Mouse (Mus musculus): ENCODE data around the gene Asic1. TPM values are rescaled to one million over a fixed set of nuclear protein-coding genes. Genes with fewer than 3 reads are reported as not detected.

The Asic1 gene
- total RNA-seq, 4 experiments from 2014 or later = 29.0 to 38.6 (median 34.0) TPM

DNA sequence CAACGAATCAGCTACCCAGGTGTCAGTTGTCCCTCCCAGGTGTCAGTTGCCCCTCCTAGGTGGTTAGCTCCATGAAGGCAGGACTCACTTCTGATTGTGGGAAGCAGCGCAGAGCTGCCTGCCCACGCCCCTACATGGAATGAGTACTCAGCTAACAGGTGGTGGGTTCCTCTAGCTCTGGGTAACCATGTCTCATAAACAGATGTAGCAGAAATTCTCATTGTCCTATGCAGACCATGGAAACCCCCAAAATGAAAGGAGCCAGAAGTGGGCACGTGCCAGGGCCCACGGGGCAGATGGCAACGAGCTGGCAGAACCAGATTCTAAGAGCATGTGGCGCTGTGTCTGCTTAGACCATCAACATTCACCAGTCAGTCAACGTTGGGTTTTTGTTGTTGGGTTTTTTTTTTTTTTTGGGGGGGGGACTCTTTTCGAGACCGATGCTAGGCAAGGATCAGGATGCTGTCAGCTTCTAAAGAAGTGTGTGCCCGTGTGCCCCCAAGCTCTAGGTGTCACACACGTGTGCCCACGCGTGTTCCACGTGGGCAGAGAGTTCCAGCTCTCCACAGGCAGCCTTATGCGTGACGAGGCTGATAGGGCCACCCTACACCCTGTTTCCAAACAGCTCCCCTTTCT is 6.1 kb upstream of the Asic1 start:
- peak; percentile 66 to 69 for DNase-seq (ENCODE audit: low spot score in 2 of 2)

GRCm38 (mm10) chr15:99664600-99665451 is 5.3 kb upstream of the Asic1 start:
- peak; percentile 73 to 78 for DNase-seq (ENCODE audit: low spot score in 2 of 2)

DNA sequence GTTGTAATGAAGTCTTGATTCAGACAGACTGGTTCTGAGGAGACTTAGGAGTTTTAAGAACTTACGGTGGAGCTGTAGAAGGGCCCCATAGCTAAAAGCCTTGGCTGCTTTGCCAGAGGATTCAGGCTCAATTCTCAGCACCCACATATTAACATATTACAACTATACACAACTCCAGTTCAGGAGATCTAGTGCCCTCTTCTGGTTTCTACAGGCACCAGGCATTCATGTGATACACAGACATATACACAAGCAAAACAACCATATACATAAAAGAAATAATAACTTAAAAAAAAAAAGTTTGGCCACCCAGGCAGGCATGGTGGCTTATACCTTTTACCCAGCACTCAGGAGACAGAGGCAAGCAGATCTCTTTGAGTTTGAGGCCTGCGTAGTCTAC is 2.6 kb upstream of the Asic1 start:
- DNase-seq (ENCODE audit: low spot score in 2 of 2) = no peak

DNA sequence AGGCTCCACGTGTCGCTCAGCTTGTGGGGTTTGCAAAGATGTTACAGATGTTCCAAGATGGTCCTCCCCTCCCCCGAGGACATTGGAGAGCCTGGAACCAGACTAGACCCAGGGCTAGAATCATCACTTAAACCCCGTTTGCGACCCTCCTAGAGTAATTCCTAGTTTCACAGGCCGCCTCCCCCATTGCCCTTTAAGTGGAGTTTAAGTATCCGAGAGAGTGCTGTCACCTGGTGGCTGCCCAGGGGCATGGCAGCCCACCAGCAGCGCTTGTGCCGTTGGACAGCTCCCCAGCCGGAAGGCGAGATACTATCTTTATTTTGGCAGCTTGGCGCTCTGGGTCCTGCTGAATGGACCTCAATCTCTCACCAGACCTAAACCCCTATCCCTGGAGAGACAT is 1.3 kb upstream of the Asic1 start:
- DNase-seq (ENCODE audit: low spot score in 2 of 2) = peak in 1 of 2 experiments; percentile 78

GRCm38 (mm10) chr15:99669392-99669791 is 776 bp upstream of the Asic1 start:
- DNase-seq (ENCODE audit: low spot score in 2 of 2) = no peak

DNA sequence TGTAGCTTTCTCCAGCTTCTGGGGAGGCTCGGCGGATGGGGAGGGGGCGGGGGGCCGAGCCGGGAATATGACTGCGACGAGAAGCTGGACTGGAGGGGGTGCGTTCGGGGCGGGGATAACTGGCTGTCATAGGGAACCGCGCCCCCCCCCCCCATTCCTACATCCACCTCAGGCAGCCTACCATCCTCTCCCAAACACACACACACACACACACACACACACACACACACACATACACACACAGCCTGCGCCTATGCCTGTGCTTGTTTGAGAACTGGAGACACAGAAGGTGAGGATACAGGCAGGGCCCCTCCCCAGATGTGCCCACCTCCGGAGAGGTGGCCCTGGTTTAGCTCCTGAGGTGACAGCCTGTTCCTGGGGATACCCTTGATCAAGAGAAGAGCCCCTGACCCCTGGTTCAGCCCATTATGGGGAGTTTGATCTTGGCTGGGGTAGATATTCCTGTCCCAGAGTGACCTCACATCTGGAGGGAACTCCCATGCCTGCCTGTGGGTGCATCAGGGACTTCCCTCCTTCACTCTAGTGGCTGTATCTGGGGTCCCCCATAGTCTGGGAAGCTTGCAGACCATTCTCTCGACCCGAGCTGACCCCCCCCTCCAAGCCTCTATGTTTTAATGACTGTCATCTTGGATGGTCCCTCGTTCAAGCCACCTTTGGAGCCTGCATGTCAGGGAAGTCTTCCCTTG is 949 bp downstream of the Asic1 start:
- DNase-seq (ENCODE audit: low spot score in 2 of 2) = no peak

DNA sequence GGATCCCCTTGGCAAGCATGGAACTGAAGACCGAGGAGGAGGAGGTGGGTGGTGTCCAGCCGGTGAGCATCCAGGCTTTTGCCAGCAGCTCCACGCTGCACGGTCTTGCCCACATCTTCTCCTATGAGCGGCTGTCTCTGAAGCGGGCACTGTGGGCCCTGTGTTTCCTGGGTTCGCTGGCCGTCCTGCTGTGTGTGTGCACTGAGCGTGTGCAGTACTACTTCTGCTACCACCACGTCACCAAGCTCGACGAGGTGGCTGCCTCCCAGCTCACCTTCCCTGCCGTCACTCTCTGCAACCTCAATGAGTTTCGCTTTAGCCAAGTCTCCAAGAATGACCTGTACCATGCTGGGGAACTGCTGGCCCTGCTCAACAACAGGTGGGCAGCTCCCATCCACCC is 1.6 kb downstream of the Asic1 start:
- DNase-seq (ENCODE audit: low spot score in 2 of 2) = no peak

DNA sequence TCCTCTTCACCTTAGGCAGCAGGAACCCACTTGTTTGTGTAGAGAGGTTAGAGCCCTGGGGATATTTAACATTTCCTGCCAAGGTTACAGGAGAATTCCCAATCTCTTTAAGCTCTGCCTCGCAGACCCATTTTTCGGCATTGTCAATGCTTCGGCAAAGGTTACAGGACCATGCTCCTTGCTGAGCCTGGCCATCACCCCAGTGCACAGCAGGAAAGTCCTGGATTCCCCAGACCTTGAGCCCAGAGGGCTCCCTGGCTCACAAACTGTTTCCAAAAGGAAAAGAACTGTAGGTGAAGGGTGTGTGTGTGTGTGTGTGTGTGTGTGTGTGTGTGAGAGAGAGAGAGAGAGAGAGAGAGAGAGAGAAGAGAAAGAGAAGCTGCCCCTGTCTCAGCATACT is 4.7 kb downstream of the Asic1 start:
- DNase-seq (ENCODE audit: low spot score in 2 of 2) = no peak

DNA sequence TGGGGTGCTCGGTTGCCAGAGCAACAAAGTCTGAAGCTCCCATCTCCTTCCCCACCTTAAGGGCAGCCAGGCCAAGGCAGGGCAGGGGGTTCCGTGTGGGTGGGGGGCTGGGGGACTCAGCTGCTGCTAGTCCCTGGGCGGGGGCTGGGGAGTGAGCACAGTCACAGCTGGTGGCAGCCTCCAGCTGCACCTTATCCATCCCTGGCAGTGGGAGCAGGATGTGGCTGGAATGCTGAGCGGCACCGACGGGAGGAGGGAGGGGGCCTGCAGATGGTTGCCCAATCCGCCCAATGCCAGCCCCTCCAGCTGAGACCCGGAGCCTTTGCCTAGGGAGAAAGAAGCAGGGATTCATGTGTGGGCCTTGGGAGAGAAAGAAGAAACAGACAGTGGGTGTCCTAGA is 6.9 kb downstream of the Asic1 start:
- DNase-seq (ENCODE audit: low spot score in 2 of 2) = no peak

- no peak for DNase-seq (ENCODE audit: low spot score in 2 of 2)
These were observed 8.1 kb downstream of the Asic1 start for GRCm38 (mm10) chr15:99678063-99678800.

GRCm38 (mm10) chr15:99679008-99679407 is 8.8 kb downstream of the Asic1 start:
- no peak for DNase-seq (ENCODE audit: low spot score in 2 of 2)

DNA sequence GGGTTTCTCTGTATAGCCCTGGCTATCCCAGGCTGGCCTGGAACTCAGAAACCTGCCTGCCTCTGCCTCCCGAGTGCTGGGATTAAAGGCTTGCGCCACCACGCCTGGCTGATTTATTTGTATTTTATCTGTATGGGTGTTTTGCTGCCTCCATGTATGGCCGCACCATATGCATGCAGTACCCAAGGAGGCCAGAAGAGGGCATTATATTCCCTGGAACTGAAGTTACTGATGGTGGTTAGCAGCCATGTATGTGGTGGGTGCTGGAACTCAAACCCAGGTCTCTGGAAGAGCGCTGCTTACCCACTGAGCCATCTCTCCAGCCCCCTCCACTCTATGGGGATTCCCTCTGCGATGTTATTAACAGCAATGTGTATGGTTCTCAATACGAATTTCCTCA is 12.7 kb downstream of the Asic1 start:
- DNase-seq (ENCODE audit: low spot score in 2 of 2) = no peak

- no peak for DNase-seq (ENCODE audit: low spot score in 2 of 2)
These were observed 14.0 kb downstream of the Asic1 start for GRCm38 (mm10) chr15:99684156-99684555.

DNA sequence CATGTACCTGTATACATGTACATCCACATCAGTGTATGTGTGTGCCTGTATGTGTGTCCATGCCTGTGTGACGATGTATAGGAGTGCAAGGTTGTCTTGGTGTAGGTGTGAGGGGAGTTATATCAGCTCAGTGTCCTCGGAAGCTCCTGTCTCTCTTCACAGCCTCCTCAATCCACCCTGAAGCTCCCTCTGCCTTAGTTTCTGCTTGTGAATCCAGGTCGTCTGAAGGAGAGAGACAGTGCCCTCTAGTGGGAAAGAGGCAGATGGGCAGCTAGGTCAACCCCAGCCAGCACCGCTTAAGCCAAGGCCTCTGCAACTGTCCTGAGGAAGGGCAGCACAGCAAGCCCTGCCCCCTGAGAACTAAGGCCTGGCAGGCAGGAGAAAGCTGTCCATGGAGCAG is 18.5 kb downstream of the Asic1 start:
- DNase-seq (ENCODE audit: low spot score in 2 of 2) = peak in 1 of 2 experiments; percentile 59

- DNase-seq (ENCODE audit: low spot score in 2 of 2) = no peak
These were observed 20.8 kb downstream of the Asic1 start for GRCm38 (mm10) chr15:99690924-99691323.

DNA sequence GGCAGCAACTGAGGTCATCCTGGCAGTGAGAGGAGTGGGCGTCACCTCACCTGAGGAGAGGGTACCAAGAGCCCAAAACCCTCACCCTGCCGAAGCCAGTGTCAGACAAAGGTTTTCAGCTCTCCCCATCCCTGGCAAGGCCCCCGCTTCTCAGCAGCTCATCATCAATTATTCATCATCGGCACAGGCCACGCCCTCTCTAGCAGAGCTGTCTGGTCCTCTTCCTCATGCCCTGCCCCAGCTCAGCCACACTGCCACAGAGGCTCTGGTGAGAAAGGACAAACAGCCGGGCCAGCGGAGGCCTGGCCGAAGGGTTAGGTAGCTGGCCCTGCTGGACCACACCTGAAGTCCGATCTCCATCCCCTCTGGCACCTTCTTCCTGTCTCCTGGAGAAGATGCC is 21.8 kb downstream of the Asic1 start:
- no peak for DNase-seq (ENCODE audit: low spot score in 2 of 2)

GRCm38 (mm10) chr15:99697309-99697708 is 27.1 kb downstream of the Asic1 start:
- DNase-seq (ENCODE audit: low spot score in 2 of 2) = no peak

GRCm38 (mm10) chr15:99698533-99699085 is 28.4 kb downstream of the Asic1 start:
- DNase-seq (ENCODE audit: low spot score in 2 of 2) = no peak

DNA sequence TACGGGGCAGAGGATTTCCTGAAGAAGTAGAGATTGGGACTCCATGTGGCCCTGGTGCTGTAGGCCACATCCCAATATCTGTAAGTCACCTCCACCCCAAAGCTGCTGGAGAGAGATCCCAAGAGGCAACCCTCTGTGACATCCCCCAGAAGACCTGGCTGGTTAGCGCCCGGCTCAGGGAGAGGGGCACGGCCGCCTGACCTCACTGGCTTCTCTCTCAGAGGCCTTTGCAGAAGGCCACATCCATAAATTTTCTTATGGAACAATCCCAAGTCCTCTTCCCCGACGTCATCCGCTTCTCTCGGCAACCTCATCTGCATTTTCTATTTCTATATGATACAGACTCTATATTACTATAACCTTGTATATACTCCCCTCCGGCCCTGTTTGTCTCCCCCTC is 29.5 kb downstream of the Asic1 start:
- no peak for DNase-seq (ENCODE audit: low spot score in 2 of 2)

DNA sequence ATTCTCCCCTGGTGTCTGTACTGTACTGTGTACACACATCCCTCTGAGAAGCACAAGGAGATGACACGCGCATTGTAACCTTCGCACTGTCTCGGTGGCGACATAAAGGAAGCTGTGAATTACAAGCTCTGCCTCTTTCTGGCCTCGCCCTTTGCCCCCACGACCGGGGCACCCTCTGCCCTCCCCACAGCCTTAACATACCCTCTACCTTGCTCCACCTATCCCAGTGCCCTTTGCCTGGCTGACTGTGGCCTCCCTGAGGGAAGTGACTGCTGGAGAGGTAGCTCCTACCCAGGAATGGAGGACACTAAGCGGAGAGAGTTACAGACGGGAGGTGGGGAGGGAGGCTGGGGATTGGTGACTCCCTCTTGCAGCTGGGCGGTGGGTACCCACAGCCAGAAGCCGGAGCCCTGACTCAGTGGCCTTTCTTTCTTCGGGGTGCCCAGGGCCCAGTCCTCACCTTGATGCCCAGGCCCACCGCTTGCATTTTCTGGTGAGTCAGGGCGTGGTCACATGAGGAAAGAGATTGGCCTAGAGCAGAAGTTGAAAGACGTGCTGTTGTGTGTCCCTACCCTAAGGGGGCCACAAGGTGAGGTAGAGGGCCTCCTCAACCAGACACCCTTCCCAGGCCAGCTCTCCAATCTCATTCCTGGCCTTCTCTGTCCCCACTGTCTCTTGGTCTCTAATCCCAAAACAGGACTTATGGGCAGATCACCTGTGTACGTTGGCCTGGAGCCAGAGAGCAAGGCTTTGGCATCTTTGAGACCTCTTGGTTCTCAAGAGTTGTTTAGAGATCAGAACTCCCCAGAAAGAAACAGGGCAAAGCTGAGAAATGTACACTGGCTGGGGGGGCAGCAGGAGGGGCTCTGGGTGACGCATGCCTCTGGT is 30.3 kb downstream of the Asic1 start:
- no peak for DNase-seq (ENCODE audit: low spot score in 2 of 2)
